Comparison of ENCODE assay signal across 24 mouse cellular contexts in genomic region chr8:106133526-106133925, GRCm38 (mm10). TPM values are rescaled to one million over a fixed set of nuclear protein-coding genes. Genes with fewer than 3 reads are reported as not detected.
DNase-seq lines count a peak whose midpoint lies in the region; ATAC-seq and TF ChIP-seq lines count a peak whose summit lies in the region.
"Had no signal": no experiment of that assay in that cellular context is flagged by ENCODE, and none has a peak within 500 bp of the region (broad histone marks: within the 10 kb centered on the region; RNA-seq: fewer than 3 reads in every experiment).

No protein-coding gene starts in this region.

- peaks cover 8% of the 10 kb centered on the region for H3K27me3 ChIP-seq in lung, postnatal 0 days (replicated peaks; ENCODE audit: insufficient read depth, low read length)
- peaks cover 15% of the 10 kb centered on the region for H3K27me3 ChIP-seq in stomach, embryonic 14.5 days (ENCODE audit: control insufficient read depth, insufficient read depth, low read length)
- H3K27me3 ChIP-seq: Patski had no signal

- peaks cover 3% of the 10 kb centered on the region; the same call in 1 of the 2 replicates for H3K4me1 ChIP-seq in lung, postnatal 0 days (ENCODE audit: insufficient read depth, low read depth, low read length)
- peaks cover 10% of the 10 kb centered on the region; the same call in 1 of the 2 replicates for H3K4me1 ChIP-seq in stomach, embryonic 14.5 days (ENCODE audit: control insufficient read depth, insufficient read depth, low read length)

- H3K9ac ChIP-seq in lung, postnatal 0 days (replicated peaks; ENCODE audit: low read depth), result no peak overlapping the region
- no peak overlapping the region for H3K9ac ChIP-seq in stomach, embryonic 14.5 days (replicated peaks; ENCODE audit: low read depth, low read length)
- H3K9ac ChIP-seq: forebrain, embryonic 15.5 days; hindbrain, embryonic 12.5 days; liver, embryonic 15.5 days had no signal

- WGBS in lung, postnatal 0 days, result 53% methylated on average over 13 of the region's 13 CpGs
- WGBS in stomach, embryonic 14.5 days, result 61% methylated on average over 13 of the region's 13 CpGs

- TF ChIP-seq EP300 in lung, postnatal 0 days (IDR thresholded peaks at IDR 0.05), result no peak

- no peaks in the 10 kb centered on the region for H3K9me3 ChIP-seq in lung, postnatal 0 days (ENCODE audit: low read length)
- no peaks in the 10 kb centered on the region for H3K9me3 ChIP-seq in stomach, embryonic 14.5 days (ENCODE audit: control insufficient read depth, low read depth, low read length)
- H3K9me3 ChIP-seq: forebrain, embryonic 15.5 days; hindbrain, embryonic 12.5 days; liver, embryonic 15.5 days had no signal

- peak; percentile 92 for DNase-seq in heart, adult 11 months
- DNase-seq in heart, postnatal 10 days, result no peak
- peak; percentile 40 for DNase-seq in lung, postnatal 0 days (ENCODE audit: low spot score)
- DNase-seq in lung, postnatal 14 days, result no peak
- DNase-seq in frontal cortex, postnatal 36 days (ENCODE audit: low spot score in 2 of 2), result no peak
- no peak for DNase-seq in frontal cortex, postnatal 14 days (ENCODE audit: low spot score in 2 of 2)
- DNase-seq: cerebellum, postnatal 10 days; embryo, embryonic 11 days; gastrocnemius, adult 2 months; heart, adult 18-20 months; kidney, postnatal 14 days; right cerebral cortex, postnatal 4 days had no signal

- H3K4me3 ChIP-seq in lung, postnatal 0 days (ENCODE audit: low read depth, low read length), result no peak overlapping the region
- no peak overlapping the region for H3K4me3 ChIP-seq in stomach, embryonic 14.5 days (ENCODE audit: low read depth, low read length)
- H3K4me3 ChIP-seq: forebrain, embryonic 15.5 days; gastrocnemius, adult 2 months; hindbrain, embryonic 12.5 days; liver, embryonic 15.5 days had no signal

- peaks cover 18% of the 10 kb centered on the region for H3K36me3 ChIP-seq in lung, postnatal 0 days (ENCODE audit: insufficient read depth, low read length)
- peaks cover 42% of the 10 kb centered on the region for H3K36me3 ChIP-seq in stomach, embryonic 14.5 days (ENCODE audit: control insufficient read depth, insufficient read depth, low read length)

- intact Hi-C loops in heart, postnatal 10 days (cut with DNase I), result no loop called here

- TF ChIP-seq CTCF in lung, postnatal 0 days (IDR thresholded peaks at IDR 0.05), result no peak

- 0 out of 2 replicates have a peak overlapping the region, but pooled peaks have one; percentile 20 for H3K27ac ChIP-seq in lung, postnatal 0 days (ENCODE audit: low read length)
- H3K27ac ChIP-seq in stomach, embryonic 14.5 days (ENCODE audit: low read length), result no peak overlapping the region
- H3K27ac ChIP-seq: forebrain, embryonic 15.5 days; gastrocnemius, adult 2 months; hindbrain, embryonic 12.5 days; liver, embryonic 15.5 days; macrophage had no signal

- ATAC-seq in lung, postnatal 0 days, result no peak
- peak; percentile 36 for ATAC-seq in CD4-positive, CD25-positive, alpha-beta regulatory T cell, adult 4 months
- ATAC-seq in stomach, embryonic 14.5 days (ENCODE audit: insufficient number of reproducible peaks, insufficient read depth, low FRiP score, low read depth), result no peak
- ATAC-seq: forebrain, embryonic 15.5 days; intestine, postnatal 0 days; Patski had no signal

- H3K4me2 ChIP-seq in lung, postnatal 0 days (replicated peaks; ENCODE audit: low read depth, low read length), result peak overlapping the region; percentile 20; the same call in 1 of the 2 replicates
- H3K4me2 ChIP-seq in stomach, embryonic 14.5 days (replicated peaks; ENCODE audit: low read depth, low read length), result peak overlapping the region; percentile 26; the same call in 1 of the 2 replicates
- H3K4me2 ChIP-seq: forebrain, embryonic 15.5 days; hindbrain, embryonic 12.5 days; liver, embryonic 15.5 days; midbrain, embryonic 11.5 days had no signal

RNA-seq across cellular contexts. Expression of gene Esrp2, which starts 3.2 kb away (rescaled TPM):
- 1 to 10 TPM in 1 of 2 experiments, under 1 TPM in 1; 0.64 to 1.2 TPM for total RNA-seq in heart, postnatal 10 days (2021)
- 38.4 and 38.6 TPM in 2 replicates for polyA plus RNA-seq in lung, postnatal 0 days (2015; fragmentation: Nextera tagmentation; extraction: Ambion mirVana)
- polyA plus RNA-seq in CD4-positive, CD25-positive, alpha-beta regulatory T cell, adult 4 months (2017; shearing (Covaris generic)), result not detected
- polyA plus RNA-seq in stomach, embryonic 14.5 days (2014; fragmentation: Nextera tagmentation; extraction: Ambion mirVana), result 30.0 and 35.4 TPM in 2 replicates
- total RNA-seq: gastrocnemius, adult 2 months; left cerebral cortex, adult 18-20 months; monocyte, adult 5-6 weeks had no signal
- polyA plus RNA-seq: macrophage; neural tube, embryonic 14.5 days had no signal

RNA-seq across cellular contexts. Expression of gene Pla2g15, which starts 16.7 kb away (rescaled TPM):
- 1 to 10 TPM; 6.9 to 8.0 TPM for total RNA-seq in heart, postnatal 10 days (2021)
- 10.6 and 10.8 TPM in 2 replicates for polyA plus RNA-seq in lung, postnatal 0 days (2015; fragmentation: Nextera tagmentation; extraction: Ambion mirVana)
- polyA plus RNA-seq in CD4-positive, CD25-positive, alpha-beta regulatory T cell, adult 4 months (2017; shearing (Covaris generic)), result 1 to 10 TPM; 4.8 to 7.7 TPM
- polyA plus RNA-seq in stomach, embryonic 14.5 days (2014; fragmentation: Nextera tagmentation; extraction: Ambion mirVana), result 3.9 and 4.0 TPM in 2 replicates

RNA-seq across cellular contexts. Expression of gene Slc7a6, which starts 35.1 kb away (rescaled TPM):
- total RNA-seq in heart, postnatal 10 days (2021), result 10 to 100 TPM; 17.8 to 20.3 TPM
- polyA plus RNA-seq in lung, postnatal 0 days (2015; fragmentation: Nextera tagmentation; extraction: Ambion mirVana), result 38.9 and 39.7 TPM in 2 replicates
- polyA plus RNA-seq in CD4-positive, CD25-positive, alpha-beta regulatory T cell, adult 4 months (2017; shearing (Covaris generic)), result 10 to 100 TPM; 28.6 to 43.7 TPM
- 60.4 and 65.6 TPM in 2 replicates for polyA plus RNA-seq in stomach, embryonic 14.5 days (2014; fragmentation: Nextera tagmentation; extraction: Ambion mirVana)

Comparison
In these comparisons a context has a peak if more than half of its experiments do, and no peak if none do; other contexts are left out.
1. DNase-seq: peak in heart, adult 11 months (single experiment) and lung, postnatal 0 days (single experiment); none in heart, postnatal 10 days (0 of 2), lung, postnatal 14 days (single experiment), frontal cortex, postnatal 36 days (0 of 2) and frontal cortex, postnatal 14 days (0 of 2).
2. RNA of gene Esrp2, which starts 3.2 kb away (polyA plus RNA-seq): 38.4 to 38.6 TPM in lung, postnatal 0 days and 30.0 to 35.4 TPM in stomach, embryonic 14.5 days; not detected in CD4-positive, CD25-positive, alpha-beta regulatory T cell, adult 4 months; every median in the first group is over 10 times any median in the second.